Mouse (Mus musculus): ENCODE measurements around the gene Serpinc1.

DNA sequence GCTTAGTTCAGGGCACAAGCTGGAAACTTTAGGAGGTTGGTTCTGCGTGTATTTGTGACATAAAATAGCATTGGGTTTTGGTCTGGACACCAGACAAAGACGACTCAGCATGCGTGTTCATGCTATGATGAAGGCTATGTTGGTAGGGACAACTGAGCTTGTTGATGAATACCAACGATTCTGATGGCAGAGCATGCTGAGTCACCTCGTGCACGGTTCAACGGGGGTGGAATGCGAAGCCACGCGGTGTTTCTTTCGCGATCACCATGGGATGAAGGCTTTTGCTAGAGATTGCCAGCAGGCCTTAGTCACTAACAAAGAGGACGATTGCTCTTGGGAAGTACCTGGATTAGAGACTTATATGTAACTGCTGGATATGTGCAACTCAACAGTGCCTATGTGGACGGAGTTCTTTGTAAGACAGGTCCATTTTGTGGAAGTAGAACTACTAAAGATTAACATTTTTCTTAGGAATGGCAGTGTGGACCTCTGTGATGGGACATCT lies 56.9 kb downstream of the Serpinc1 start:
- TF ChIP-seq CTCF (IDR thresholded peaks at IDR 0.05; ENCODE audit: insufficient read depth, low read length) (no peak), POLR2A (IDR thresholded peaks at IDR 0.05; ENCODE audit: borderline replicate concordance, extremely low read depth, low read depth, low read length) (no peak; the same call in 1 of the 2 replicates)
